Mouse (Mus musculus): ENCODE data around the gene Lrrn2. TPM values are rescaled to one million over a fixed set of nuclear protein-coding genes. Genes with fewer than 3 reads are reported as not detected.

The Lrrn2 gene
- polyA plus RNA-seq, 1 experiment = 0.49 TPM

DNA sequence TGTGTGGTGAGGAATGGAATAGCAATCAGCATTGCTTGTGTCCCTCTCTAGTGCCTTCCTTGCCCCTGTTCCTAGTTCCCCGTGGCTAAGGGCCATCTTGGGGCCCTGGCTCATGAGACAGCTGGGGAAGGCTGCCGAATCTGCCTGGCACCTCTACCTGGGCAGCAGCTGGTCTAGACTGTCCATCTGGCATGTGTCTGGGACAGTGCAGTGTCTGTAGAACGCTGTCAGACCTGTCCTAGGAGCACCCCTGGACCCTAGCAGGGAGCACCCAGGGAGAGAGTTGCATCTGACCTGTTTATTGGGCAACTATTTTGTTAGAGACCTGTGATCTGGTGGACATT is 48.8 kb downstream of the Lrrn2 start:
- Histone ChIP-seq H3K4me3 (ENCODE audit: control insufficient read depth, low read depth, low read length) (no peak overlapping the region), H3K27ac (ENCODE audit: control insufficient read depth, insufficient read depth, low read depth, low read length) (no peak overlapping the region)
- TF ChIP-seq CTCF (IDR thresholded peaks at IDR 0.05; ENCODE audit: control insufficient read depth, insufficient read depth, insufficient replicate concordance, low read depth, low read length) (no peak), POLR2A (IDR thresholded peaks at IDR 0.05; ENCODE audit: control insufficient read depth, low read depth, low read length) (no peak)

DNA sequence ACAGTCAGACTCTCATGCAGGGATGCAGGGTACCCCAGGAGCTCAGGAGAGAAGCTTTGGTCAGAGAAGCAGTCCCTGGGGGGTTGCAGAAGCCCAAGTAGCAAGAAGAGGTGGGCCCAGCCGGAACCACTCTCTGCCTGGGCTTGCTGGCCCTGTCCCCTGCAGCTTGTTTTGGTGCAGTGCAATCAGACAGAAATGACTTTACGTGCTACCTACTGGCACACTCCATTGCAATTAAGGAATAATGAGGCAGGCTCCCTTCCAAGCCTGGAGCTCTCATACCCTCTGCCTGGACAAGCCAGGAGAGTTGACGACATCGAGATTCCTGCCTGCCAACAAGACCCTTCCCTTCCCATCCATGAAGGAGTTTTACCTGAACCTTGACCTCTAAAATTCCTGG is 50.2 kb downstream of the Lrrn2 start:
- TF ChIP-seq CTCF (IDR thresholded peaks at IDR 0.05; ENCODE audit: control insufficient read depth, insufficient read depth, insufficient replicate concordance, low read depth, low read length) = no peak
- no peak for TF ChIP-seq POLR2A (IDR thresholded peaks at IDR 0.05; ENCODE audit: control insufficient read depth, low read depth, low read length)
- no peak overlapping the region for H3K27ac ChIP-seq (ENCODE audit: control insufficient read depth, insufficient read depth, low read depth, low read length)
- H3K27me3 ChIP-seq (ENCODE audit: control insufficient read depth, insufficient read depth, low read length) = no peaks in the 10 kb centered on the region
- H3K36me3 ChIP-seq (ENCODE audit: control insufficient read depth, insufficient read depth, low read length) = no peaks in the 10 kb centered on the region
- no peaks in the 10 kb centered on the region for H3K4me1 ChIP-seq (ENCODE audit: control insufficient read depth, insufficient read depth, low read length)
- no peak overlapping the region for H3K4me3 ChIP-seq (ENCODE audit: control insufficient read depth, low read depth, low read length)

More for the DNA sequence above, 48.8 kb downstream of the Lrrn2 start:
- Histone ChIP-seq H3K36me3 (ENCODE audit: control insufficient read depth, insufficient read depth, low read length) (no peaks in the 10 kb centered on the region), H3K27me3 (ENCODE audit: control insufficient read depth, insufficient read depth, low read length) (no peaks in the 10 kb centered on the region), H3K4me1 (ENCODE audit: control insufficient read depth, insufficient read depth, low read length) (no peaks in the 10 kb centered on the region)

- H3K27ac ChIP-seq (ENCODE audit: control insufficient read depth, insufficient read depth, low read depth, low read length) = no peak overlapping the region
Observed at GRCm38 (mm10) chr1:132932421-132932820, 52.3 kb downstream of the Lrrn2 start.

GRCm38 (mm10) chr1:132934856-132935255 is 54.8 kb downstream of the Lrrn2 start:
- H3K36me3 ChIP-seq (ENCODE audit: control insufficient read depth, insufficient read depth, low read length) = no peaks in the 10 kb centered on the region
- TF ChIP-seq POLR2A (IDR thresholded peaks at IDR 0.05; ENCODE audit: control insufficient read depth, low read depth, low read length) = no peak
- peak; percentile 24; the same call in 1 of the 2 replicates for TF ChIP-seq CTCF (IDR thresholded peaks at IDR 0.05; ENCODE audit: control insufficient read depth, insufficient read depth, insufficient replicate concordance, low read depth, low read length)
- peaks cover 16% of the 10 kb centered on the region for H3K4me1 ChIP-seq (ENCODE audit: control insufficient read depth, insufficient read depth, low read length)
- no peak overlapping the region for H3K4me3 ChIP-seq (ENCODE audit: control insufficient read depth, low read depth, low read length)
- no peak overlapping the region for H3K27ac ChIP-seq (ENCODE audit: control insufficient read depth, insufficient read depth, low read depth, low read length)
- no peaks in the 10 kb centered on the region; the same call in 1 of the 2 replicates for H3K27me3 ChIP-seq (ENCODE audit: control insufficient read depth, insufficient read depth, low read length)

More at GRCm38 (mm10) chr1:132932421-132932820, 52.3 kb downstream of the Lrrn2 start:
- Histone ChIP-seq H3K4me3 (ENCODE audit: control insufficient read depth, low read depth, low read length) (no peak overlapping the region), H3K27me3 (ENCODE audit: control insufficient read depth, insufficient read depth, low read length) (no peaks in the 10 kb centered on the region), H3K36me3 (ENCODE audit: control insufficient read depth, insufficient read depth, low read length) (no peaks in the 10 kb centered on the region), H3K4me1 (ENCODE audit: control insufficient read depth, insufficient read depth, low read length) (no peaks in the 10 kb centered on the region)
- TF ChIP-seq CTCF (IDR thresholded peaks at IDR 0.05; ENCODE audit: control insufficient read depth, insufficient read depth, insufficient replicate concordance, low read depth, low read length) (no peak), POLR2A (IDR thresholded peaks at IDR 0.05; ENCODE audit: control insufficient read depth, low read depth, low read length) (no peak)

DNA sequence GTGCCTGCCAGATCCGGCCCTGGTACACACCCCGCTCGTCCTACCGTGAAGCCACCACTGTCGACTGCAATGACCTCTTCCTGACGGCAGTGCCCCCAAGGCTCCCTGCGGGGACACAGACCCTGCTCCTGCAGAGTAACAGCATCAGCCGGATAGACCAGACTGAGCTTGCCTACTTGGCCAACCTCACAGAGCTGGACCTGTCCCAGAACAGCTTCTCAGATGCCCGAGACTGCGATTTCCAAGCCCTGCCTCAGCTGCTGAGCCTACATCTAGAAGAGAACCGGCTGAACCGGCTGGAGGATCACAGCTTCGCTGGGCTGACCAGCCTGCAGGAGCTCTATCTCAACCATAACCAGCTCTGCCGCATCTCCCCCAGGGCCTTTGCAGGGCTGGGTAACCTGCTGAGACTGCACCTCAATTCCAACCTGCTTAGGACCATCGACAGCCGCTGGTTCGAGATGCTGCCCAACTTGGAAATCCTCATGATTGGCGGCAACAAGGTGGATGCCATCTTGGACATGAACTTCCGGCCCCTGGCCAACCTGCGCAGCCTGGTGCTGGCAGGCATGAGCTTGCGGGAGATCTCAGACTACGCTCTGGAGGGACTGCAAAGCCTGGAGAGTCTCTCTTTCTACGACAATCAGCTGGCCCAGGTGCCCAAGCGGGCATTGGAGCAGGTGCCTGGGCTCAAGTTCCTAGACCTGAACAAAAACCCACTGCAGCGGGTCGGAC is 57.4 kb downstream of the Lrrn2 start:
- no peak for TF ChIP-seq POLR2A (IDR thresholded peaks at IDR 0.05; ENCODE audit: control insufficient read depth, low read depth, low read length)
- TF ChIP-seq CTCF (IDR thresholded peaks at IDR 0.05; ENCODE audit: control insufficient read depth, insufficient read depth, insufficient replicate concordance, low read depth, low read length) = no peak
- H3K27me3 ChIP-seq (ENCODE audit: control insufficient read depth, insufficient read depth, low read length) = no peaks in the 10 kb centered on the region; the same call in 1 of the 2 replicates
- H3K4me3 ChIP-seq (ENCODE audit: control insufficient read depth, low read depth, low read length) = no peak overlapping the region
- no peaks in the 10 kb centered on the region for H3K36me3 ChIP-seq (ENCODE audit: control insufficient read depth, insufficient read depth, low read length)
- no peak overlapping the region for H3K27ac ChIP-seq (ENCODE audit: control insufficient read depth, insufficient read depth, low read depth, low read length)
- H3K4me1 ChIP-seq (ENCODE audit: control insufficient read depth, insufficient read depth, low read length) = peaks cover 16% of the 10 kb centered on the region

DNA sequence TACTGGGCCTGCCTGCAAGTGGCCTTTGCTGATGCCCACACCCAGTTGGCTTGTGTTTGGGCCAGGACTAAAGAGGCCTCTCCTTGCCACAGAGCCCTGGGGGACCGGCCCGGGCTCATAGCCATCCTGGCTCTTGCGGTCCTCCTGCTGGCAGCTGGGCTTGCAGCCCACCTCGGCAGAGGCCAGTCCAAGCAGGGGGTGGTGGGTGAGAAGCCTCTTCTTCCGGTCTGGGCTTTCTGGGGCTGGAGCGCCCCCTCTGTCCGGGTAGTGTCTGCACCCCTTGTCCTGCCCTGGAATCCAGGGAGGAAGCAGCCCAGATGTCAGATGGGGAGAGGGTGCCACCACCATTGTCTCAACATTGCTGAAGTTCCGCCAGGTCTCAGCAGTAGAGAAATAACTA is 58.9 kb downstream of the Lrrn2 start:
- Histone ChIP-seq H3K27me3 (ENCODE audit: control insufficient read depth, insufficient read depth, low read length) (no peaks in the 10 kb centered on the region; the same call in 1 of the 2 replicates), H3K36me3 (ENCODE audit: control insufficient read depth, insufficient read depth, low read length) (no peaks in the 10 kb centered on the region), H3K4me1 (ENCODE audit: control insufficient read depth, insufficient read depth, low read length) (peaks cover 16% of the 10 kb centered on the region), H3K4me3 (ENCODE audit: control insufficient read depth, low read depth, low read length) (peak overlapping the region; percentile 60), H3K27ac (ENCODE audit: control insufficient read depth, insufficient read depth, low read depth, low read length) (no peak overlapping the region)
- TF ChIP-seq POLR2A (IDR thresholded peaks at IDR 0.05; ENCODE audit: control insufficient read depth, low read depth, low read length) (no peak), CTCF (IDR thresholded peaks at IDR 0.05; ENCODE audit: control insufficient read depth, insufficient read depth, insufficient replicate concordance, low read depth, low read length) (no peak; the same call in 1 of the 2 replicates)

DNA sequence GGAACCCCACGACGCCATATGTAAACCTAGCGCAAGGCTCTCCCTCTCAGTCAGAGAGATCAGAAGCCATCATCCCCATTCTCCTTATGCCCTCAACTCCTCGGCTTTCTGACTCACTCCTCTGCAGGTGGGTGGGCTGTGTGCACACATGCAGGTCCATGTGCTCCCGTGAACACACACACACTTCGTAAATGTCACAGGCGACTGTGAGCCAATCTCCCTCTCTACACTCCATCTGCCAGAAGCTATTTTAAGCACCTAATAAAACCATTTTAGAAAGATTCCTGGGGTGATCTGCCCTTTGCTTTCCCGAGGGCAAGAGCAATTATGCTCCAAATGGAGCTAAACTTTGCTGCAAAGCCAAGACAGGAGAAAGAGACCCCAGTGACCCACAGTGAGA is 65.8 kb downstream of the Lrrn2 start:
- no peaks in the 10 kb centered on the region for H3K27me3 ChIP-seq (ENCODE audit: control insufficient read depth, insufficient read depth, low read length)

More for the DNA sequence above, 65.8 kb downstream of the Lrrn2 start:
- Histone ChIP-seq H3K4me1 (ENCODE audit: control insufficient read depth, insufficient read depth, low read length) (no peaks in the 10 kb centered on the region), H3K27ac (ENCODE audit: control insufficient read depth, insufficient read depth, low read depth, low read length) (no peak overlapping the region), H3K4me3 (ENCODE audit: control insufficient read depth, low read depth, low read length) (no peak overlapping the region), H3K36me3 (ENCODE audit: control insufficient read depth, insufficient read depth, low read length) (no peaks in the 10 kb centered on the region)
- TF ChIP-seq POLR2A (IDR thresholded peaks at IDR 0.05; ENCODE audit: control insufficient read depth, low read depth, low read length) = no peak
- TF ChIP-seq CTCF (IDR thresholded peaks at IDR 0.05; ENCODE audit: control insufficient read depth, insufficient read depth, insufficient replicate concordance, low read depth, low read length) = no peak
